ENCODE assay signal across 30 mouse cellular contexts in genomic region chr5:75579244-75579643, GRCm38 (mm10). TPM values are rescaled to one million over a fixed set of nuclear protein-coding genes. Genes with fewer than 3 reads are reported as not detected.
DNase-seq lines count a peak whose midpoint lies in the region; ATAC-seq and TF ChIP-seq lines count a peak whose summit lies in the region.
"Had no signal": no experiment of that assay in that cellular context is flagged by ENCODE, and none has a peak within 500 bp of the region (broad histone marks: within the 10 kb centered on the region; RNA-seq: fewer than 3 reads in every experiment).

No protein-coding gene starts in this region.

- no peaks in the 10 kb centered on the region for H3K9me3 ChIP-seq in midbrain, embryonic 11.5 days (ENCODE audit: control insufficient read depth, low read length)
- no peaks in the 10 kb centered on the region for H3K9me3 ChIP-seq in midbrain, embryonic 10.5 days (replicated peaks)
- no peaks in the 10 kb centered on the region for H3K9me3 ChIP-seq in MEL (replicated peaks; ENCODE audit: insufficient read depth, low read length)
- no peaks in the 10 kb centered on the region for H3K9me3 ChIP-seq in liver, embryonic 13.5 days (replicated peaks)
- H3K9me3 ChIP-seq in neural tube, embryonic 15.5 days (replicated peaks), result no peaks in the 10 kb centered on the region
- H3K9me3 ChIP-seq: embryonic facial prominence, embryonic 12.5 days; hindbrain, embryonic 13.5 days; kidney, embryonic 15.5 days; limb, embryonic 12.5 days; midbrain, embryonic 13.5 days; stomach, embryonic 15.5 days had no signal

- TF ChIP-seq CTCF in MEL (IDR thresholded peaks at IDR 0.05 in 2 of 3, conservative IDR thresholded peaks at IDR 0.05 in 1 of 3; ENCODE audit: control insufficient read depth in 1 of 3, insufficient read depth in 1 of 3, low read depth in 2 of 3, low read length in 3 of 3, poor library complexity in 1 of 3, severe bottlenecking in 1 of 3), result no peak

- 83% methylated on average over 5 of the region's 5 CpGs for WGBS in midbrain, embryonic 11.5 days
- WGBS in midbrain, embryonic 10.5 days, result 82% methylated on average over 5 of the region's 5 CpGs
- WGBS in liver, embryonic 13.5 days (ENCODE audit: insufficient replicate concordance), result 15% methylated on average over 5 of the region's 5 CpGs
- whole genome bisulfite sequencing in neural tube, embryonic 15.5 days, result 87% methylated on average over 5 of the region's 5 CpGs

- no peak overlapping the region for H3K9ac ChIP-seq in midbrain, embryonic 11.5 days (ENCODE audit: low read length)
- peak overlapping the region; percentile 41 for H3K9ac ChIP-seq in MEL (ENCODE audit: control insufficient read depth, low read depth, low read length, poor library complexity, severe bottlenecking)
- peak overlapping the region; percentile 50 for H3K9ac ChIP-seq in liver, embryonic 13.5 days
- H3K9ac ChIP-seq in neural tube, embryonic 15.5 days (replicated peaks), result no peak overlapping the region
- H3K9ac ChIP-seq: embryonic facial prominence, embryonic 12.5 days; kidney, embryonic 15.5 days; limb, embryonic 12.5 days; midbrain, embryonic 13.5 days; stomach, embryonic 15.5 days had no signal

- no peak overlapping the region for H3K27ac ChIP-seq in midbrain, embryonic 11.5 days (ENCODE audit: low read depth, low read length)
- no peak overlapping the region for H3K27ac ChIP-seq in midbrain, embryonic 10.5 days (replicated peaks)
- peak overlapping the region; percentile 54 for H3K27ac ChIP-seq in MEL (ENCODE audit: control insufficient read depth, low read depth, low read length)
- H3K27ac ChIP-seq in liver, embryonic 13.5 days, result peak overlapping the region; percentile 61
- H3K27ac ChIP-seq in neural tube, embryonic 15.5 days (replicated peaks), result no peak overlapping the region
- H3K27ac ChIP-seq: embryonic facial prominence, embryonic 12.5 days; gastrocnemius, adult 2 months; hindbrain, embryonic 13.5 days; kidney, embryonic 15.5 days; left cerebral cortex, adult 2 months; limb, embryonic 12.5 days; midbrain, embryonic 13.5 days; stomach, embryonic 15.5 days had no signal

- peaks cover 4% of the 10 kb centered on the region; the same call in 1 of the 2 replicates for H3K27me3 ChIP-seq in midbrain, embryonic 11.5 days (ENCODE audit: control insufficient read depth, insufficient read depth, low read length)
- H3K27me3 ChIP-seq in midbrain, embryonic 10.5 days (ENCODE audit: low read depth, poor library complexity, severe bottlenecking), result peaks cover 42% of the 10 kb centered on the region
- H3K27me3 ChIP-seq in MEL (ENCODE audit: control insufficient read depth in 1 of 2, insufficient read depth in 2 of 2, low read length in 2 of 2), result no peaks in the 10 kb centered on the region
- H3K27me3 ChIP-seq in liver, embryonic 13.5 days, result peaks cover 19% of the 10 kb centered on the region; the same call in 1 of the 2 replicates
- no peaks in the 10 kb centered on the region for H3K27me3 ChIP-seq in neural tube, embryonic 15.5 days (replicated peaks)
- H3K27me3 ChIP-seq: hindbrain, embryonic 13.5 days; stomach, embryonic 15.5 days had no signal

- no peak overlapping the region for H3K4me3 ChIP-seq in midbrain, embryonic 11.5 days (ENCODE audit: low read depth, low read length)
- no peak overlapping the region for H3K4me3 ChIP-seq in midbrain, embryonic 10.5 days
- peak overlapping the region; percentile 0 to 12; a peak in 1 of 4 replicates for H3K4me3 ChIP-seq in MEL (ENCODE audit: control insufficient read depth in 1 of 2, insufficient read depth in 1 of 2, low read depth in 2 of 2, low read length in 2 of 2)
- H3K4me3 ChIP-seq in liver, embryonic 13.5 days (replicated peaks), result peak overlapping the region; percentile 32
- no peak overlapping the region for H3K4me3 ChIP-seq in neural tube, embryonic 15.5 days (replicated peaks)
- H3K4me3 ChIP-seq: embryonic facial prominence, embryonic 12.5 days; gastrocnemius, adult 2 months; hindbrain, embryonic 13.5 days; kidney, embryonic 15.5 days; left cerebral cortex, adult 2 months; limb, embryonic 12.5 days; midbrain, embryonic 13.5 days; stomach, embryonic 15.5 days had no signal

- peaks cover 8% of the 10 kb centered on the region for H3K4me1 ChIP-seq in midbrain, embryonic 11.5 days (ENCODE audit: control insufficient read depth, insufficient read depth, low read length)
- peaks cover 42% of the 10 kb centered on the region for H3K4me1 ChIP-seq in midbrain, embryonic 10.5 days
- peaks cover 11 to 40% of the 10 kb centered on the region in 2 experiments for H3K4me1 ChIP-seq in MEL (ENCODE audit: control insufficient read depth in 1 of 2, insufficient read depth in 2 of 2, low read length in 2 of 2)
- H3K4me1 ChIP-seq in liver, embryonic 13.5 days (replicated peaks), result peaks cover 84% of the 10 kb centered on the region
- peaks cover 43% of the 10 kb centered on the region for H3K4me1 ChIP-seq in neural tube, embryonic 15.5 days

- TF ChIP-seq EP300 in MEL (IDR thresholded peaks at IDR 0.05; ENCODE audit: low read depth in 1 of 2, low read length in 2 of 2), result peak in 1 of 2 experiments; percentile 50; a peak in 2 of 4 replicates

- peak; percentile 21 for DNase-seq in midbrain, embryonic 11.5 days (ENCODE audit: low spot score, missing footprints)
- DNase-seq in midbrain, embryonic 10.5 days (ENCODE audit: low spot score), result no peak
- peak; percentile 39 for DNase-seq in MEL (ENCODE audit: low read depth, low spot score)
- no peak for DNase-seq in liver, embryonic 13.5 days
- no peak for DNase-seq in right cerebral cortex, adult 2 months (ENCODE audit: low spot score in 2 of 2)
- DNase-seq in lung, adult 18-20 months, result no peak
- DNase-seq in layer of hippocampus, postnatal 10 days (ENCODE audit: low spot score in 2 of 2), result no peak
- DNase-seq: adrenal gland, postnatal 10 days; B cell, adult 2 months; embryo, embryonic 11 days; gastrocnemius, adult 2 months; gastrocnemius, postnatal 36 days; heart, adult 18-20 months; heart, postnatal 36 days; kidney, adult 18-20 months; kidney, postnatal 25 days; lung, adult 2 months; right cerebral cortex, adult 18-20 months; right cerebral cortex, postnatal 4 days had no signal

- no peak for TF ChIP-seq POLR2A in MEL (IDR thresholded peaks at IDR 0.05; ENCODE audit: control insufficient read depth in 1 of 2, insufficient read depth in 1 of 2, low read depth in 1 of 2, low read length in 2 of 2, poor library complexity in 1 of 2)

- H3K79me2 ChIP-seq in MEL (ENCODE audit: control insufficient read depth, insufficient read depth, low read length, poor library complexity), result no peaks in the 10 kb centered on the region

- H3K4me2 ChIP-seq in midbrain, embryonic 11.5 days, result no peak overlapping the region
- peak overlapping the region; percentile 94 for H3K4me2 ChIP-seq in liver, embryonic 13.5 days
- H3K4me2 ChIP-seq in neural tube, embryonic 15.5 days, result peak overlapping the region; percentile 95; the same call in 1 of the 2 replicates
- H3K4me2 ChIP-seq: embryonic facial prominence, embryonic 12.5 days; heart, embryonic 11.5 days; kidney, embryonic 15.5 days; limb, embryonic 12.5 days; midbrain, embryonic 13.5 days; stomach, embryonic 15.5 days had no signal

- H3K36me3 ChIP-seq in midbrain, embryonic 11.5 days (ENCODE audit: control insufficient read depth, insufficient read depth, low read length), result no peaks in the 10 kb centered on the region
- H3K36me3 ChIP-seq in midbrain, embryonic 10.5 days, result no peaks in the 10 kb centered on the region
- peaks cover 0 to 34% of the 10 kb centered on the region in 2 experiments; a peak in 2 of 4 replicates for H3K36me3 ChIP-seq in MEL (ENCODE audit: control insufficient read depth in 1 of 2, insufficient read depth in 2 of 2, low read length in 2 of 2)
- H3K36me3 ChIP-seq in liver, embryonic 13.5 days, result no peaks in the 10 kb centered on the region
- H3K36me3 ChIP-seq in neural tube, embryonic 15.5 days, result no peaks in the 10 kb centered on the region
- H3K36me3 ChIP-seq: embryonic facial prominence, embryonic 12.5 days; hindbrain, embryonic 13.5 days; kidney, embryonic 15.5 days; limb, embryonic 12.5 days; midbrain, embryonic 13.5 days; stomach, embryonic 15.5 days had no signal

- no peak for ATAC-seq in midbrain, embryonic 11.5 days (ENCODE audit: low FRiP score)
- ATAC-seq in liver, embryonic 13.5 days (ENCODE audit: low read depth), result no peak
- no peak for ATAC-seq in neural tube, embryonic 15.5 days (ENCODE audit: low FRiP score)
- ATAC-seq: forebrain, embryonic 14.5 days; midbrain, embryonic 13.5 days; Patski had no signal

- TF ChIP-seq RAD21 in MEL (IDR thresholded peaks at IDR 0.05; ENCODE audit: low read depth, low read length), result no peak

TF ChIP-seq in MEL, 35 proteins besides CTCF, POLR2A, EP300 and RAD21:
- peak; percentile 70; the same call in 1 of the 2 replicates for TF ChIP-seq CHD1 (IDR thresholded peaks at IDR 0.05; ENCODE audit: low read depth, low read length)
- no peak for TF ChIP-seq HCFC1 (IDR thresholded peaks at IDR 0.05; ENCODE audit: low read depth, low read length)
- 0 out of 2 replicates have a peak, but pooled peaks have one; percentile 2 for TF ChIP-seq TCF12 (IDR thresholded peaks at IDR 0.05; ENCODE audit: low read depth, low read length)
- TF ChIP-seq BHLHE40 (IDR thresholded peaks at IDR 0.05; ENCODE audit: borderline replicate concordance, low read depth, low read length), result 0 out of 2 replicates have a peak, but pooled peaks have one; percentile 2
- no peak for TF ChIP-seq RCOR1 (IDR thresholded peaks at IDR 0.05; ENCODE audit: low read depth, low read length)
- peak; percentile 24; the same call in 1 of the 2 replicates for TF ChIP-seq TAL1 (IDR thresholded peaks at IDR 0.05; ENCODE audit: low read length)
- TF ChIP-seq MXI1 (IDR thresholded peaks at IDR 0.05; ENCODE audit: low read depth, low read length), result no peak
- TF ChIP-seq POLR2AphosphoS2 (IDR thresholded peaks at IDR 0.05; ENCODE audit: low read length), result no peak
- TF ChIP-seq GATA1 (IDR thresholded peaks at IDR 0.05; ENCODE audit: low read depth, low read length), result peak; percentile 40; the same call in 1 of the 2 replicates
- TF ChIP-seq ELF1 (IDR thresholded peaks at IDR 0.05; ENCODE audit: low read depth, low read length), result no peak
- peak; percentile 80 for TF ChIP-seq ZNF384 (IDR thresholded peaks at IDR 0.05; ENCODE audit: low read depth, low read length)
TF ChIP-seq in MEL: peak in this region for 6.

RNA-seq across cellular contexts. Expression of gene Kit, which starts 4.5 kb away (rescaled TPM):
- polyA plus RNA-seq in midbrain, embryonic 11.5 days (2014; fragmentation: Nextera tagmentation; extraction: Ambion mirVana), result 19.6 and 20.4 TPM in 2 replicates
- polyA plus RNA-seq in midbrain, embryonic 10.5 days (2016; fragmentation: Nextera tagmentation; extraction: Ambion mirVana), result 21.0 and 23.8 TPM in 2 replicates
- total RNA-seq in MEL (2012; rRNA removed), result 0.36 and 1.0 TPM in 2 replicates
- 1 to 10 TPM in 1 of 2 experiments, not detected in 1; 1.8 TPM for polyA plus RNA-seq in MEL (2012; ENCODE audit: insufficient read depth in 1 of 2, insufficient read length in 2 of 2, low read depth in 1 of 2, low replicate concordance in 2 of 2, missing spikeins in 1 of 2)
- polyA plus RNA-seq in liver, embryonic 13.5 days (2015; fragmentation: Nextera tagmentation; extraction: Ambion mirVana), result 13.5 and 18.0 TPM in 2 replicates
- 44.2 and 46.0 TPM in 2 replicates for polyA plus RNA-seq in neural tube, embryonic 15.5 days (2015; fragmentation: Nextera tagmentation; extraction: Ambion mirVana)
- total RNA-seq in layer of hippocampus, postnatal 10 days (2021), result 10 to 100 TPM; 84.4 to 91.7 TPM

Comparison
In these comparisons a context has a peak if more than half of its experiments do, and no peak if none do; other contexts are left out.
1. DNase-seq: peak in midbrain, embryonic 11.5 days (single experiment) and MEL (single experiment); none in midbrain, embryonic 10.5 days (single experiment), liver, embryonic 13.5 days (single experiment), right cerebral cortex, adult 2 months (0 of 2), lung, adult 18-20 months (0 of 2) and layer of hippocampus, postnatal 10 days (0 of 2).
2. H3K27ac ChIP-seq: peak in MEL (single experiment) and liver, embryonic 13.5 days (single experiment); none in midbrain, embryonic 11.5 days (single experiment), midbrain, embryonic 10.5 days (single experiment) and neural tube, embryonic 15.5 days (single experiment).
3. H3K4me3 ChIP-seq: peak in MEL (2 of 2) and liver, embryonic 13.5 days (single experiment); none in midbrain, embryonic 11.5 days (single experiment), midbrain, embryonic 10.5 days (single experiment) and neural tube, embryonic 15.5 days (single experiment).
4. H3K9ac ChIP-seq: peak in MEL (single experiment) and liver, embryonic 13.5 days (single experiment); none in midbrain, embryonic 11.5 days (single experiment) and neural tube, embryonic 15.5 days (single experiment).